ENCODE assay signal across 7 mouse cellular contexts in genomic region chr5:34252307-34252966, GRCm38 (mm10). TPM values are rescaled to one million over a fixed set of nuclear protein-coding genes. Genes with fewer than 3 reads are reported as not detected.
DNase-seq lines count a peak whose midpoint lies in the region; ATAC-seq lines count a peak whose summit lies in the region.

No protein-coding gene starts in this region.

- H3K27ac ChIP-seq in embryonic facial prominence, embryonic 14.5 days (replicated peaks; ENCODE audit: low read depth, low read length) = no peak overlapping the region
- H3K27ac ChIP-seq in hindbrain, embryonic 11.5 days (ENCODE audit: low read depth, low read length) = peak overlapping the region; percentile 58; the same call in 1 of the 2 replicates

- H3K4me2 ChIP-seq in embryonic facial prominence, embryonic 14.5 days (ENCODE audit: low read depth, low read length) = no peak overlapping the region
- no peak overlapping the region for H3K4me2 ChIP-seq in hindbrain, embryonic 11.5 days (replicated peaks; ENCODE audit: low read depth, low read length)

- peaks cover 14% of the 10 kb centered on the region for H3K4me1 ChIP-seq in embryonic facial prominence, embryonic 14.5 days (ENCODE audit: control insufficient read depth, insufficient read depth, low read length)
- H3K4me1 ChIP-seq in hindbrain, embryonic 11.5 days (replicated peaks; ENCODE audit: control insufficient read depth, insufficient read depth, low read length) = peaks cover 5% of the 10 kb centered on the region; the same call in 1 of the 2 replicates

- no peaks in the 10 kb centered on the region for H3K9me3 ChIP-seq in embryonic facial prominence, embryonic 14.5 days (ENCODE audit: control insufficient read depth, low read length)
- no peaks in the 10 kb centered on the region for H3K9me3 ChIP-seq in hindbrain, embryonic 11.5 days (ENCODE audit: control insufficient read depth, low read length)

- no peaks in the 10 kb centered on the region; the same call in 1 of the 2 replicates for H3K27me3 ChIP-seq in embryonic facial prominence, embryonic 14.5 days (replicated peaks; ENCODE audit: control insufficient read depth, insufficient read depth, low read length)
- no peaks in the 10 kb centered on the region for H3K27me3 ChIP-seq in hindbrain, embryonic 11.5 days (ENCODE audit: control insufficient read depth, insufficient read depth, low read length)

- peak; percentile 24 for DNase-seq in kidney, postnatal 14 days
- DNase-seq in kidney, adult 11 months = no peak
- DNase-seq in embryonic facial prominence, embryonic 14.5 days (ENCODE audit: low spot score) = peak; percentile 87
- DNase-seq in hindbrain, embryonic 11.5 days (ENCODE audit: low spot score) = no peak
- DNase-seq in retina, postnatal 7 days (ENCODE audit: low read depth, low spot score) = peak; percentile 34
- DNase-seq in spleen, postnatal 14 days (ENCODE audit: low spot score in 2 of 2) = no peak
- DNase-seq in frontal cortex, postnatal 14 days (ENCODE audit: low spot score in 2 of 2) = no peak

- no peaks in the 10 kb centered on the region for H3K36me3 ChIP-seq in embryonic facial prominence, embryonic 14.5 days (ENCODE audit: control insufficient read depth, insufficient read depth, low read length)
- H3K36me3 ChIP-seq in hindbrain, embryonic 11.5 days (ENCODE audit: control insufficient read depth, insufficient read depth, low read length) = no peaks in the 10 kb centered on the region

- no peak overlapping the region for H3K9ac ChIP-seq in embryonic facial prominence, embryonic 14.5 days (ENCODE audit: low read depth, low read length)
- H3K9ac ChIP-seq in hindbrain, embryonic 11.5 days (ENCODE audit: low read depth, low read length) = no peak overlapping the region

- WGBS in embryonic facial prominence, embryonic 14.5 days = 16% methylated on average over 4 of the region's 4 CpGs
- 60% methylated on average over 4 of the region's 4 CpGs for WGBS in hindbrain, embryonic 11.5 days

- ATAC-seq in embryonic facial prominence, embryonic 14.5 days (ENCODE audit: low read depth) = peak; percentile 81
- ATAC-seq in hindbrain, embryonic 11.5 days (ENCODE audit: low FRiP score) = no peak

- H3K4me3 ChIP-seq in embryonic facial prominence, embryonic 14.5 days (ENCODE audit: low read depth, low read length) = no peak overlapping the region
- H3K4me3 ChIP-seq in hindbrain, embryonic 11.5 days (ENCODE audit: low read depth, low read length) = no peak overlapping the region

RNA-seq across cellular contexts. Expression of gene Zfyve28, which starts 35.8 kb away (rescaled TPM):
- polyA plus RNA-seq in embryonic facial prominence, embryonic 14.5 days (2014; fragmentation: Nextera tagmentation; extraction: Ambion mirVana) = 1.2 and 1.7 TPM in 2 replicates
- polyA plus RNA-seq in hindbrain, embryonic 11.5 days (2014; fragmentation: Nextera tagmentation; extraction: Ambion mirVana) = 0.96 and 1.1 TPM in 2 replicates

RNA-seq across cellular contexts. Expression of gene Cfap99, which starts 36.0 kb away (rescaled TPM):
- polyA plus RNA-seq in embryonic facial prominence, embryonic 14.5 days (2014; fragmentation: Nextera tagmentation; extraction: Ambion mirVana) = 0.18 and 0.21 TPM in 2 replicates
- 0.08 and 0.20 TPM in 2 replicates for polyA plus RNA-seq in hindbrain, embryonic 11.5 days (2014; fragmentation: Nextera tagmentation; extraction: Ambion mirVana)

Comparison
In these comparisons a context has a peak if more than half of its experiments do, and no peak if none do; other contexts are left out.
1. DNase-seq: peak in kidney, postnatal 14 days (single experiment), embryonic facial prominence, embryonic 14.5 days (single experiment) and retina, postnatal 7 days (single experiment); none in kidney, adult 11 months (single experiment), hindbrain, embryonic 11.5 days (single experiment), spleen, postnatal 14 days (0 of 2) and frontal cortex, postnatal 14 days (0 of 2).